Mouse (Mus musculus) bone marrow, adult 2 months (tissue): ENCODE results near the gene Cd164.

Source experiments
- CTCF ChIP-seq: fragments of 200-500 bp; IDR thresholded peaks from 2 replicates; pipeline ENCODE4 v1.5.1; 2011; ENCODE audit warnings: low read length, control low read depth; ENCODE audit not compliant: control insufficient read depth, insufficient read depth
- POLR2A ChIP-seq: fragments of 200-500 bp; IDR thresholded peaks from 2 replicates; pipeline ENCODE4 v1.6.1; 2011; ENCODE audit warnings: low read depth, mild to moderate bottlenecking, control low read depth, low read length, borderline replicate concordance; ENCODE audit not compliant: control insufficient read depth

DNA sequence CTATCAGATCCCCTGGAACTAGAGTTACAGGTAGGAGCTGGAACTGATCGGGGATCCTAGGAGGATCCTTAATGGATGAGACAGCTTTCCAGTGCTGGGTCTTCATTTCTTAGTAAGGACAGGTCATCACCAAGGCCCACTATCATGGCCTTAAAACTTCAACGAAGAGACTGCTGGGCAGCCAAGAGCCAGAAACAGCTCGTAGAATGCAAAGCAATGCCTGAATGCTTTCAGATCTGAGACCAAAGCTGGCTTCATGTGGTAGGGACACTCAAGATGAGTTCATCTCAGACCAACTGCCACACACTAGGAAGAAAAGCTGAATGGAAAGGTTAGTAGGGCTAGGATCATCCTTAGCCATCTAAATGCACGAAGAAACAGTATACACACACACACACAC, 19.8 kb downstream of the Cd164 start:
- TF ChIP-seq POLR2A (no peak), CTCF (no peak)
